Mouse (Mus musculus) E14TG2a.4 (cell line): ENCODE measurements around the gene Arl2.

ENCODE experiments used
- CTCF ChIP-seq: conservative IDR thresholded peaks from 2 replicates; pipeline ENCODE4 v1.5.1; 2014; ENCODE audit warnings: low read length
- NANOG ChIP-seq: IDR thresholded peaks from 2 replicates; pipeline ENCODE4 v1.6.1; 2014; ENCODE audit warnings: borderline replicate concordance, low read length, mixed read lengths

DNA sequence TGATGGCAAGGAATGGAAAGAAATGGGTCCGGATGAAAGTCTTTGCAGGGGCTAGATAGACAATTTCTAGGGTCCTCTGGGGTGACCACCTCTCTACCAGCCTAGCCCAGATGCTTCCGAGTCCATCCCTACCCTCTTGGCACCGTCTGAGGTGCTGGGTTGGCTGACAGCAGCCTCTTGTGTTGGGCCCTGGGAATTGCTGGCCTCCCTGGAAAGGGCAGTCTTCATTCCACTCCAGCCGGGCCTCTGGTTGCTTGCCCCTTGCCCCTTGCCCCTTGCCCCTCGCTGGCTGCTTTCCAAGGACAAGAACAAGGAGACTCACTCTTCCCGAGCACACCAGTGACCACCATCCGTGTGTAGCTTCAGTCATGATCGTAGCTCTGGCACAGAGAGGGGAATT lies 15.0 kb upstream of the Arl2 start:
- TF ChIP-seq CTCF (no peak), NANOG (no peak)
